Mouse (Mus musculus) layer of hippocampus, postnatal 25 days (tissue): Measurements from ENCODE around the gene Papln. TPM values are rescaled to one million over a fixed set of nuclear protein-coding genes. Genes with fewer than 3 reads are reported as not detected.

Experiments
- DNase-seq, 2 experiments: peaks; one replicate each; pipeline ENCODE4 v3.0.0; 2022; ENCODE audit warnings: mixed read lengths in 2 of 2, low spot score in 1 of 2; ENCODE audit errors: extremely low spot score in 1 of 2
- total RNA-seq, 2 experiments: library from RNA; stranded (reverse); gene quantifications; 2 replicates each; pipeline ENCODE4 v1.2.3; 2021

The Papln gene
- total RNA-seq, 2 experiments from 2014 or later, result 2.4 to 3.5 TPM

DNA sequence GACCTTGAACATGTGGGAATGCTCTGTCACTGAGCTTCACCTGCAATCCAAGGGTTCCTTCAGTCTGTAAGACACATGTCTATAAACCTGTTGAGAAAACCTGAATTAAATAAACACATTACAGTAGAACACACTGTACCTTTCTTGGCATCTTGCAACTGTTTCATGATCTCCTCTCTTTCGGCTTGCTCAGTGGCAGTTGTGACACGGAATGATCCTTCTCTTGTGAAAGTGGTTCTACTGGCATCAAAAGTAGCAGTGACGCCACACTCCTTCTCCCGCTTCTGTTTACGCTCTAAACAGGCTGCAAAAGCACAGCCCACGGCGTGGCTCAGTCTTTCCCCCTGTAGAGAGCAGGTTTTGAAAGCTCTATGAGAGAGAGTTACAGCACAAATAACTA is 40.2 kb downstream of the Papln start:
- DNase-seq, result no peak

- DNase-seq, result no peak
These were observed 48.5 kb downstream of the Papln start for GRCm38 (mm10) chr12:83811901-83812300.

DNA sequence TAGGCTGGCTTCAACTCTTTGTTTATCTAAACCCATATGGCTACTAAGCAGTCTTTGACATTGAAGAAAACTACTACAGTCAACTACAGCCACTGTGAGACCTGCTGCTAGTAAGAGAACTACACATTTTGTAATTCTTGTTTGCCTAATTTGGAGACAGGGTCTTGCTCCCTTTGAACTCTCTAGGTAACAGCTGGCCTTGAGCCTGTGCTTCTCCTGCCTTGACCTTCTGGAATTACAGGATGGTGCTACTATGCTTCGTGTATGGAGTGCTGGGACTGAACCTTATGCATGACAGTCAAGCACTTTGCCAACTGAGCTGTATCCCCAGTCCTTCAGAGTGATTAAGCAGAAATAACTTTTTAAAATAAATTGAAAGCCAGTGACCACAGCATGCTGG is 53.2 kb downstream of the Papln start:
- DNase-seq, result no peak

GRCm38 (mm10) chr12:83830424-83830823 is 67.0 kb downstream of the Papln start:
- no peak for DNase-seq

DNA sequence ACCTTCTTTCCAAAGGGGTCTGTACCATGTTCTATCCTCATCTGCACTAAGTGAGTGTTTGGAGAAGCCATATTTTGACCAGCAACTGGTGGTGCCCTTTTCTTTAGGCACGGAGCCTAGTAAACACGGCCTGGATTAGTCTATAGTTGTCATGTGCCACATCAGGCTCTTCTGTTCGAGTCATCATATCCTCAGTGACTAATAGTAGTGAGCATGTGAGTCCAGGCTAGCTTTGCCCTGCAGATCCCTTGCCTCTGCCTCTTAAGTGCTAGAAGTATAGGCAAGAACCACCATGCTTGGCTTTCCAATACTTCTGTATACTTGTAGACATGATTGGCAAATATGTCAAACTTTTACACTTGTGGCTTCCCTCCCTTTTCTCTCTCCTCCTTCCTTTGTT is 70.5 kb downstream of the Papln start:
- no peak for DNase-seq

- DNase-seq, result no peak
These were observed 78.2 kb downstream of the Papln start for GRCm38 (mm10) chr12:83841409-83842190.

Other genes with a start within 250 kb of the Papln start
- 10 to 100 TPM; 27.5 to 29.9 TPM for gene Dcaf4, start 243.2 kb upstream of the Papln start, total RNA-seq
- gene Zfyve1, start 166.4 kb upstream of the Papln start, total RNA-seq, result 10 to 100 TPM; 45.3 to 45.7 TPM
- gene Rbm25, start 132.4 kb upstream of the Papln start, total RNA-seq, result 100 to 1,000 TPM in 1 of 2 experiments, 10 to 100 TPM in 1; 88.8 to 125 TPM
- gene Psen1, start 75.5 kb upstream of the Papln start, total RNA-seq, result 10 to 100 TPM; 67.7 to 67.8 TPM
- 10 to 100 TPM; 29.7 to 36.8 TPM for gene Numb, start 158.3 kb downstream of the Papln start, total RNA-seq
- 10 to 100 TPM; 14.7 TPM for gene Riox1, start 187.0 kb downstream of the Papln start, total RNA-seq
- gene Heatr4, start 221.2 kb downstream of the Papln start, total RNA-seq, result not detected
- 10 to 100 TPM; 14.9 to 16.2 TPM for gene Acot2, start 224.2 kb downstream of the Papln start, total RNA-seq
- 10 to 100 TPM; 25.6 to 30.9 TPM for gene Acot1, start 245.9 kb downstream of the Papln start, total RNA-seq